Mouse (Mus musculus) heart, postnatal 0 days (tissue): Measurements from ENCODE around the gene Calm4.

Experiments used
- CTCF ChIP-seq: IDR thresholded peaks from 2 replicates; pipeline ENCODE4 v1.5.1; 2016; ENCODE audit warnings: antibody characterized with exemption, control low read depth, low read depth
- EP300 ChIP-seq: IDR thresholded peaks from 2 replicates; pipeline ENCODE4 v1.6.1; 2016; ENCODE audit warnings: antibody characterized with exemption, low read depth

DNA sequence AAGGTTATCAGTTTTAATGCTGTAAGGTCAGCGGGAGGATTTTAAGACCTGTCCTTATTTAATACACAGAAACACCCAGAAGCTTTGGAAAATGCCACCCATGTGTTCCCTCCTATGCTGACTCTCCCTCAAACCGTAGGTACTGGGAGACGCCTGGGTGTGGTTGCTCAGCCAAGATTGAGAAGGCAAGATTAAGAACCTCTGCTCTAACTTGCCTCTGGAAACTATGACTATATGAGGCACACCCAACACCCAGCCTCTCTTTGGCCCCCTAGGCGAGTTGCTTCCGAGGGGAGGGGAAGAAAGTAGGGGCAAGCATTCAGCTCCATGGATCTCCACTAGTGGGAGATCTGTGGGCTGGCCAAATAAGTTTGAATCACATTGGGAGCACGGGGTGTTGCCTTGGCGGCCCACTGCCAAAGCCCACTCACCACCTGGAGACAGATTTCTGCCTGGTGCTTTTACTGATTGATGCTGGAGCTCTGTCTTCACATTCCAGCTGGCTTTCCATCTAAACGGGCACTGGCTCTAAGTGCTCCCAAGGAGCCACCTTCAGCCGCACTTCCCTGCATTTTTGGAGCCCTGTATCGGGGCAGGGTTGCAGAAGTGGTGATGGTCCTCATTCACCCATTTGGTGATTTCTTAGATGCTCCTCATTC is 25.5 kb downstream of the Calm4 start:
- TF ChIP-seq CTCF (no peak), EP300 (no peak)
